Mouse (Mus musculus): ENCODE results near the gene Hist2h2aa1.
"Not testable (repeated sequence)": the region's sequence is repeated elsewhere in the genome, so short reads cannot be mapped to it uniquely, and the experiment has no call there.

Gene Hist2h2aa1

GRCm38 (mm10) chr3:96255926-96256593 is 10.8 kb downstream of the Hist2h2aa1 start:
- no peak for DNase-seq

GRCm38 (mm10) chr3:96257190-96257589 is 11.9 kb downstream of the Hist2h2aa1 start:
- DNase-seq, result no peak

GRCm38 (mm10) chr3:96260220-96260619 is 14.9 kb downstream of the Hist2h2aa1 start:
- DNase-seq, result no peak

GRCm38 (mm10) chr3:96261623-96262022 is 16.3 kb downstream of the Hist2h2aa1 start:
- DNase-seq, result no peak

- peak; percentile 82 to 92 for DNase-seq
Observed at GRCm38 (mm10) chr3:96262216-96262875, 17.0 kb downstream of the Hist2h2aa1 start.

GRCm38 (mm10) chr3:96262979-96263550 is 17.8 kb downstream of the Hist2h2aa1 start, which contains the start of gene Hist2h4:
TSS of gene Hist2h4 (minus strand) at chr3:96263311.
- DNase-seq, result peak; percentile 95 to 96

GRCm38 (mm10) chr3:96263558-96264403 is 18.5 kb downstream of the Hist2h2aa1 start:
- DNase-seq, result peak; percentile 41 to 67

GRCm38 (mm10) chr3:96264404-96264949 is 19.2 kb downstream of the Hist2h2aa1 start:
- DNase-seq, result no peak

GRCm38 (mm10) chr3:96266132-96266710 is 20.9 kb downstream of the Hist2h2aa1 start:
- DNase-seq, result no peak

GRCm38 (mm10) chr3:96267541-96267940 is 22.2 kb downstream of the Hist2h2aa1 start:
- no peak for DNase-seq

- peak; percentile 78 to 89 for DNase-seq
Observed at GRCm38 (mm10) chr3:96268051-96268775, 22.9 kb downstream of the Hist2h2aa1 start, which contains the start of gene Hist2h3b. TSS of gene Hist2h3b (plus strand) at chr3:96268654.

- DNase-seq, result not testable (repeated sequence)
Observed at GRCm38 (mm10) chr3:96268776-96269378, 23.6 kb downstream of the Hist2h2aa1 start.

- peak; percentile 94 to 97 for DNase-seq
Observed at GRCm38 (mm10) chr3:96269511-96270474, 24.5 kb downstream of the Hist2h2aa1 start, which contains the start of gene Hist2h2bb. TSS of gene Hist2h2bb (plus strand) at chr3:96269752.

- DNase-seq, result no peak
Observed at GRCm38 (mm10) chr3:96273591-96274465, 28.5 kb downstream of the Hist2h2aa1 start.

GRCm38 (mm10) chr3:96277428-96277799 is 32.1 kb downstream of the Hist2h2aa1 start:
- no peak for DNase-seq

GRCm38 (mm10) chr3:96277800-96278624 is 32.7 kb downstream of the Hist2h2aa1 start:
- DNase-seq, result peak; percentile 84 to 90

- no peak for DNase-seq
Observed at GRCm38 (mm10) chr3:96280660-96281059, 35.4 kb downstream of the Hist2h2aa1 start.

GRCm38 (mm10) chr3:96284457-96284856 is 39.2 kb downstream of the Hist2h2aa1 start:
- peak in 1 of 2 experiments; percentile 46 for DNase-seq

Measured in kidney, postnatal 25 days (tissue).